Mouse (Mus musculus) cerebellum, postnatal 14 days (tissue): ENCODE measurements around the gene Adam12.

Experiments
- DNase-seq, 2 experiments: peaks; one replicate each; pipeline ENCODE4 v3.0.0; 2021; ENCODE audit warnings: mixed read lengths in 2 of 2

Adam12 gene

DNA sequence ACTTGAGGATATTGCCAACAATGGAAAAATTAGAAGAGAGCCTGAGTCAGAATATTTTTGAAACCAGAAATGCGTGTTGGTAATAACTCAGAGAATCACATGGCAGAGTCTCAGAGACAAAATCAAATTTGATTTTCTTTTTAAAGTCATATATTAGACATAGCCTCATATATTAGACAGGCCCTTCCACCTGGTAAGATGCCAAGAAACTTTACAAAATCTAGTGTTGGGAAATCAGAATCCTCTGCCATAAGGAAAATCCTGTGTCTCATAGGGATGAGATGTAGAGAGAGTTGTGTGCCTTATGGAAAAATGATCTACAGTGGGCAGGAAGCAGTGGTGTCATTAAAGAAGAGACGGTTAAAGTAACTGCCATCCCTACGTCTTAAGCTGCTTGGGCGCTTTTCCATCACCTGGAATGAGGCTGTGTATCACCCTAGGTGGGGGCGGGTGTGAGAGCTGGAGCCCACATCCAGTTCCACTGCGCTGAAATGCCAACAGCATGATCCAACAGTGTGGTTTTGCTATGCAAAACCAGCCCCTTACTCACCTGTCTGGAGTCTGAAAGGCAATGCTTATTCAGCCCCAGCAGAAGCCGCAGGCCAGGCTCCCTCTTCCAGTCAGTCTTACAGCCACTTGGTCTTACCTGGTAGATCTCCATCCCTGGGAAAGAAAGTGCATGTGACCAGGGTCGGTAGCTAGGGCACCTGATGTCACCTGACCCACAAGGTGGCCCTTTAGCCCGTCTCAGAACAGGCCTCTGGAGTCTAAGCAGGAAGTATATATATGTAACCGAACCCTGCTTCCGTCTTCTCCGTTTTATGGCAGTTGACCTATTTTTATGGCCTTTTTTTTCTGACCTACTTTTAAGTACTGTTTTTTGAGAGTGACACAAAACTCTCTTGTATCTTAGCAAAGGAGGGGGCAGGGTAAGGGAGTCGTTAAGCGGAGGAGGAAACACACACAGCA lies at the start of gene Adam12:
TSS of gene Adam12 (minus strand) at position 769 of the 969 bp plus-strand sequence.
- DNase-seq = no peak

GRCm38 (mm10) chr7:134272956-134273355 lies 41.0 kb upstream of the Adam12 start:
- peak; percentile 17 to 38 for DNase-seq

GRCm38 (mm10) chr7:134272421-134272820 lies 40.5 kb upstream of the Adam12 start:
- DNase-seq = no peak

- no peak for DNase-seq
These were observed 33.8 kb upstream of the Adam12 start for GRCm38 (mm10) chr7:134265783-134266182.

- peak; percentile 74 to 87 for DNase-seq
These were observed 31.4 kb upstream of the Adam12 start for GRCm38 (mm10) chr7:134263146-134263906.

DNA sequence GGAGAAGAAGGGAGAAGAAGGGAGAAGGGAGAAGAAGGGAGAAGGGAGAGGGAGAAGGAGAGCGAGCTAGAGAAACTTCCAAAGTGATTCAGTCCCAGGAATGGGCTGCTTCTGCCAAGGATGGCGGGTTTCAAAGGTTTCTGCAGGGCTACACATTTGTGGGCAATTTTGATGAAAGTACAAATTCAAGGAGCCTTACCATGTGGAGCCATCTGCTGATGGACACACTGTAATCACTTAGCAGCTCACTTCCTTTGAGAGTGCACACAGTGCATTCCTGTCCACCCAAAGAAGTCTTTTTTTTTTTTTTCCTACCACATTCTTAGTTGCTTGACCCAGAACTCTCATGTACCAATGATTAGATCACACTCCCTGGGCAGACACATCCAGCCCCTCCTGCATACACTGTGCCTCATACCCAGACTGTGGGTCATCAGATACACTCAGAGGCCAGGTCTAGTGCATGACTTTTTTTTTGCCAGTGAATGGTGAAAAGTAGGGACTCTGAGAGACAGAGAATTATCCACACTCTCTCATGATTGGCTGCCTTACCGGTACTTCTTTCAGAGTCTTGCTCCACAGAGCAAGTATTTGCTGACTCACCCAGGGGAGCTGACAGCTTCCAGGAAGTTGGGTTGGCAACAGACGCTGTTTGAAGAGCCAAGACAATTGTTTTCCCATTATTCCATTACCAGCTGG lies 29.2 kb upstream of the Adam12 start:
- peak in 1 of 2 experiments; percentile 16 for DNase-seq

- DNase-seq = no peak
These were observed 18.4 kb upstream of the Adam12 start for GRCm38 (mm10) chr7:134250273-134250870.

- no peak for DNase-seq
These were observed 16.1 kb upstream of the Adam12 start for GRCm38 (mm10) chr7:134248041-134248440.

- DNase-seq = no peak
These were observed 14.7 kb upstream of the Adam12 start for GRCm38 (mm10) chr7:134246624-134247023.

DNA sequence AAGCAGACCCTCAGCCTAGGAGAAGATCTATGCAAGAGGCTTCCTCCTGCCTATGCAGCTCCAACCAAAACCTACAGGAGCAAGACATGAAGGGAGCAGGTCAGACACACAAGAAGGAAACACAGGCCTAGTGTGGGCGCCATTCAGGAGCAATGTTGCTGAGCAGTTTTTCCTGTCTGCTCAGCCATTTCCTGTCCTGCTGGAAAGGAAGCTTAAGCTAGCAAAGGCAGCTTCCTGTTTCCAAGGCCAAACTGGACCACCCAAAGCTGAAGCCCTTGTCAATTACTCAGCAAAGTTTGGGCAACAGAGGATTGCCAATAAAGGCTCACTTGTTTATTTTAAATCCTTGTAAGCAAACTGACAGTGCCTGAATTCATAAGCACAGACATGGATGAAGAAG lies 10.8 kb upstream of the Adam12 start:
- no peak for DNase-seq

- no peak for DNase-seq
These were observed 9.3 kb upstream of the Adam12 start for GRCm38 (mm10) chr7:134241212-134241611.

- no peak for DNase-seq
These were observed 8.6 kb upstream of the Adam12 start for GRCm38 (mm10) chr7:134240579-134240978.

- DNase-seq = no peak
These were observed 6.9 kb upstream of the Adam12 start for GRCm38 (mm10) chr7:134238863-134239262.

- DNase-seq = no peak
These were observed 5.4 kb upstream of the Adam12 start for GRCm38 (mm10) chr7:134237356-134237755.

GRCm38 (mm10) chr7:134236727-134237126 lies 4.8 kb upstream of the Adam12 start:
- DNase-seq = no peak

DNA sequence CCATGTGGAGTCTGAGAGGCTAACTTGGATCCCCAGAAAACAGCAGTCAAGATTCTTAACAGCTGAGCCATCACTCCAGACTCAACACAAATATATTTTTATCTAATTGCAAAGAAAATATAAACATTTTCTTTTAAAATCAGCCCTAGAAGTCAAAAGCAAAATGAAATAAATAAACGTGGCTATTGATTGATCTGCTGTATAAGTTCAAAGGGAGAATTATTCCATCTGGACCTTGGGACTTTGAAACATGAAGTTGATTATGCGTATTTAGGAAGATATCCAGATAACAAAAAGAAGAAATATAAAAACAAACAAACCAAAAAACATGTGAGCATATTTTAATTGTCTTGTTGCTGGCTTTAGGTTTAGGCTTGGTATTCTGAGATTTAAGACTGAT lies 3.6 kb upstream of the Adam12 start:
- no peak for DNase-seq

DNA sequence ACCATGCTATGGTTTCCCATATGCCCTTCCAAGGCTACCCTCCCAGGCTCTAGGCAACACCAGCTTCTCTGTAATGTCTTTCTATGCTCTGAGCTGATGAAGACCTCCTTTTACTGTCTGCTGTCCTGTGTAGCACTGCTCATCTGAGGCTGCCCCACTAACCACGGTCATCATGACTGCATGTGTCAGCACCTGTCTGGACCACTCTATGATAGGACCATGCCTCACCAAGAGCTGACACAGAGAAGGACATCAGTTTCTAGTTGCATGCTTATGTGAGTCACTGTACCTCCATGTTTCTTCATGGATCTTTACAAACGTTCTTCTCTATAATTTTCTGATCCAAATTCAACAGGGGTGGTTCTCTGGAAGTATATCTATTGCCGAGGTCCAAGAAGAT lies 1.2 kb downstream of the Adam12 start:
- no peak for DNase-seq

DNA sequence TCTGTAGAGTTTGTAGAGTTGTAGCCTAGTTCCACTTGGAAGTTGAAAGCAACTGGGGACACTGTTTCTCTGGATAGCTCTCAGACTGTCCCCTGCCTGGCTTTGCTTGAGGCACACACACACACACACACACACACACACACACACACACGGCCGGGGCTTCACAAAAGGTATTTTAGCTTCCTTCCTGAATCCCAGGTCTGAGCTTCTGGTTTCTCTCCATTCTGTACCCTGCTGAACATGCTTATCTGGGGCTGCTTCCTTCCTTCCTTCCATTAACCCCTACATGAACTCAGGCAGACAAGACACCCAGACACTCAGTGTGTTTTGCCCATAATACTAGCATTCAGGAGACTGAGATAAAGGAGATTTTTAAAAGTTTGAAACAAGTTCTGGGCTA lies 2.0 kb downstream of the Adam12 start:
- DNase-seq = no peak

GRCm38 (mm10) chr7:134227773-134228455 lies 4.0 kb downstream of the Adam12 start:
- DNase-seq = peak; percentile 56 to 63

GRCm38 (mm10) chr7:134227101-134227500 lies 4.8 kb downstream of the Adam12 start:
- no peak for DNase-seq

DNA sequence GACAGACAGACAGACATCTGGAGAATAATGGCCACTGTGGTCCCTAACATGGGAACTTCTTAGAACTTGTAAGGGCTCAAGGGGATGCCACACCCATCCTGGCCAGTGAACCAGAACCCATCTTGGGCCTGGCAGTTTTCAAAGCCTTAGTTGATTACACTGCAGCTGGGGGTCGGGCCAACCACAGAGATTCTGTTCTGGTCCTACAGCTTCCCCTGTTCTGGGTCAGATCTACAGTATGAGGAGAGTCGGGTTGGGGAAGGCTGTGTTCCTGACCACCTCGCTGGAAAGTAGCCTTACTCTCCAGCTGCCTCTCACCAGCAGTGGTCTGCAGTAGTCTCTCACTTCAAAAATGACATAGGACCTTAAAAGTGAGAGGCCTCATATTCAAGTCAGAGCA lies 5.7 kb downstream of the Adam12 start:
- DNase-seq = no peak
